Mouse (Mus musculus): ENCODE data around the gene Vmn1r22.
"Not testable (repeated sequence)": the region's sequence is repeated elsewhere in the genome, so short reads cannot be mapped to it uniquely, and the experiment has no call there.

Vmn1r22 gene

GRCm38 (mm10) chr6:57907928-57908327 is at the start of gene Vmn1r22:
Gene Vmn1r22, minus strand, starts transcription at chr6:57908028.
- DNase-seq (ENCODE audit: low spot score in 2 of 2), result no peak

- no peak for DNase-seq (ENCODE audit: low spot score in 2 of 2)
These were observed 18.9 kb upstream of the Vmn1r22 start, which contains the start of gene Vmn1r23 for GRCm38 (mm10) chr6:57926738-57927137. Gene Vmn1r23, minus strand, starts transcription at chr6:57926838.

- DNase-seq (ENCODE audit: low spot score in 2 of 2), result peak in 1 of 2 experiments; percentile 24
These were observed 48.5 kb downstream of the Vmn1r22 start for GRCm38 (mm10) chr6:57859043-57860042.

GRCm38 (mm10) chr6:57851177-57851576 is 56.7 kb downstream of the Vmn1r22 start:
- not testable (repeated sequence) for DNase-seq (ENCODE audit: low spot score in 2 of 2)

GRCm38 (mm10) chr6:57850286-57850685 is 57.5 kb downstream of the Vmn1r22 start, which contains the start of gene Vmn1r21:
Gene Vmn1r21, minus strand, starts transcription at chr6:57850343.
- DNase-seq (ENCODE audit: low spot score in 2 of 2), result no peak
